Mouse (Mus musculus) gastrocnemius, adult 2 months (tissue): ENCODE measurements around the gene Fgf9. TPM values are rescaled to one million over a fixed set of nuclear protein-coding genes. Genes with fewer than 3 reads are reported as not detected.
A peak's percentile ranks its signal among the peaks of the same experiment; 100 is the strongest.

ENCODE experiments used
- DNase-seq: peaks from one replicate; pipeline ENCODE4 v3.0.0; 2022
- H3K27ac ChIP-seq: fragments of 200-600 bp; 2 replicates; pipeline ENCODE4 v1.8.1; 2022; ENCODE audit warnings: mild to moderate bottlenecking
- H3K4me3 ChIP-seq: fragments of 200-600 bp; 2 replicates; pipeline ENCODE4 v1.8.1; 2022; ENCODE audit warnings: mild to moderate bottlenecking, moderate library complexity
- CTCF ChIP-seq: fragments of 200-600 bp; IDR thresholded peaks from 2 replicates; pipeline ENCODE4 v1.8.1; 2022; ENCODE audit warnings: antibody characterized with exemption, mild to moderate bottlenecking, moderate library complexity
- intact Hi-C: fragments of 180-260 bp; cut with DNase I; formaldehyde crosslinking; loops from one replicate; pipeline ENCODE4 v1.15.1; 2025
- total RNA-seq, 2 experiments: library from RNA; stranded (reverse); gene quantifications; 2 replicates each; pipeline ENCODE4 v1.2.3; 2021

The Fgf9 gene
- total RNA-seq, 2 experiments from 2014 or later = 1.3 to 2.8 TPM

GRCm38 (mm10) chr14:58153470-58154416 is 83.4 kb downstream of the Fgf9 start:
- H3K4me3 ChIP-seq = peak overlapping the region; percentile 51
- intact Hi-C loops = no loop called here
- TF ChIP-seq CTCF = no peak
- no peak overlapping the region for H3K27ac ChIP-seq
- DNase-seq = peak; percentile 23

DNA sequence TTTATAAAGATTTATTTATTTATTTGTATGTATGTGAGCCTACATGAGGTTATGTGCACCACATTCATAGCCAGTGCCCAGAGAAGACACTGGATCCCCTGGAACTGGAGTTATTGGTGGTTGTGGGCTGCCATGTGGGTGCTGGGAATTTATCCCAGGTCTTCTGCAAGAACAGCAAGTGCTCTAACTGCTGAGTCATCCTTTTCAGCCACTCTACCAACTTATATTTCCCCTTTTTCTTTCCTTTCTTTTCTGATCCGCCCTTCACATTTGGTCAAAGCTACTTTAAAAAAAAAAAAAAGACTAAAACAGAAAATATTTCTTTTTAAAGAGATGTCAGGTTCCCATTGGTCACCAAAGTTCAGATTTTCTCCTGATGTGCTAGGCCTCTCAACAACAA is 90.3 kb downstream of the Fgf9 start:
- no peak for TF ChIP-seq CTCF
- DNase-seq = no peak
- Histone ChIP-seq H3K4me3 (no peak overlapping the region), H3K27ac (no peak overlapping the region)
- intact Hi-C loops = no loop called here

Other genes with a start within 250 kb of the Fgf9 start
- not detected for gene Ska3, start 244.4 kb upstream of the Fgf9 start, total RNA-seq
- 10 to 100 TPM; 64.1 to 72.6 TPM for gene Mrpl57, start 244.3 kb upstream of the Fgf9 start, total RNA-seq
- 1 to 10 TPM; 3.6 to 5.1 TPM for gene Zdhhc20, start 180.3 kb upstream of the Fgf9 start, total RNA-seq
- gene Micu2, start 71.3 kb upstream of the Fgf9 start, total RNA-seq = 10 to 100 TPM; 29.1 to 45.9 TPM